Mouse (Mus musculus): Measurements from ENCODE around the gene Cdc7. TPM values are rescaled to one million over a fixed set of nuclear protein-coding genes. Genes with fewer than 3 reads are reported as not detected.
A peak's percentile ranks its signal among the peaks of the same experiment; 100 is the strongest.
"Not testable (repeated sequence)": the region's sequence is repeated elsewhere in the genome, so short reads cannot be mapped to it uniquely, and the experiment has no call there.

The Cdc7 gene
- polyA plus RNA-seq, 1 experiment from 2014 or later, result 47.5 TPM

- 92% methylated on average over 3 of the region's 3 CpGs for WGBS
Observed at GRCm38 (mm10) chr5:106966443-106966842, 2.3 kb downstream of the Cdc7 start.

DNA sequence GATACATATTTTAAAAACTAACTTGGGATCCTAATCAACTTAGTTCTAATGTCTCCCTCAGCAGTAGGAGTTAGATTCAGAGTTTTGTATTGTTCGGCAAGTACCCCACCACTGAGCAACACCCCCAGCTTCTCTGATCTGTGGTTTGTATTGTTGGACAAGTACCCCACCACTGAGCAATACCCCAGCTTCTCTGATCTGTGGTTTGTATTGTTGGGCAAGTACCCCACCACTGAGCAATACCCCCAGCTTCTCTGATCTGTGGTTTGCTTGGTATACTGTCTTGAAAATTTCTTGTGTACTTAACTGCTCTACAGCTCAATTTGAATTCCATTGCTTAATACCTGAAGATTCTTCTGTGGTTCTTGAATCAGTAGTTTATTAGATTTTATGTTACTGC, 3.5 kb downstream of the Cdc7 start:
- ATAC-seq (ENCODE audit: low FRiP score), result no peak
- H3K36me3 ChIP-seq, result peaks cover 20% of the 10 kb centered on the region
- H3K27ac ChIP-seq (replicated peaks), result no peak overlapping the region
- H3K9ac ChIP-seq (replicated peaks), result no peak overlapping the region
- no peaks in the 10 kb centered on the region for H3K27me3 ChIP-seq (replicated peaks)
- H3K4me3 ChIP-seq (replicated peaks), result no peak overlapping the region
- WGBS, result 95% methylated on average over 1 of the region's 1 CpGs
- H3K4me1 ChIP-seq, result peaks cover 13% of the 10 kb centered on the region
- no peaks in the 10 kb centered on the region for H3K9me3 ChIP-seq (replicated peaks)
- H3K4me2 ChIP-seq, result no peak overlapping the region

More at GRCm38 (mm10) chr5:106966443-106966842, 2.3 kb downstream of the Cdc7 start:
- H3K4me2 ChIP-seq, result no peak overlapping the region
- H3K9me3 ChIP-seq (replicated peaks), result no peaks in the 10 kb centered on the region
- ATAC-seq (ENCODE audit: low FRiP score), result no peak
- peaks cover 13% of the 10 kb centered on the region for H3K36me3 ChIP-seq
- no peak overlapping the region for H3K27ac ChIP-seq (replicated peaks)
- no peaks in the 10 kb centered on the region for H3K27me3 ChIP-seq (replicated peaks)
- H3K9ac ChIP-seq (replicated peaks), result no peak overlapping the region
- no peak overlapping the region for H3K4me3 ChIP-seq (replicated peaks)
- H3K4me1 ChIP-seq, result peaks cover 13% of the 10 kb centered on the region

- peaks cover 60% of the 10 kb centered on the region for H3K36me3 ChIP-seq
- H3K27me3 ChIP-seq (replicated peaks), result no peaks in the 10 kb centered on the region
- no peak for ATAC-seq (ENCODE audit: low FRiP score)
- H3K4me1 ChIP-seq, result no peaks in the 10 kb centered on the region
- H3K27ac ChIP-seq (replicated peaks), result no peak overlapping the region
- WGBS, result 91% methylated on average over 7 of the region's 7 CpGs
- H3K4me3 ChIP-seq (replicated peaks), result no peak overlapping the region
- H3K4me2 ChIP-seq, result no peak overlapping the region
- H3K9me3 ChIP-seq (replicated peaks), result no peaks in the 10 kb centered on the region
- no peak overlapping the region for H3K9ac ChIP-seq (replicated peaks)
Observed at GRCm38 (mm10) chr5:106973883-106974282, 9.8 kb downstream of the Cdc7 start.

GRCm38 (mm10) chr5:106979156-106979555, 15.0 kb downstream of the Cdc7 start:
- H3K9me3 ChIP-seq (replicated peaks), result no peaks in the 10 kb centered on the region
- H3K4me3 ChIP-seq (replicated peaks), result no peak overlapping the region
- no peaks in the 10 kb centered on the region for H3K27me3 ChIP-seq (replicated peaks)
- ATAC-seq (ENCODE audit: low FRiP score), result no peak
- peaks cover 65% of the 10 kb centered on the region for H3K36me3 ChIP-seq
- H3K4me1 ChIP-seq, result no peaks in the 10 kb centered on the region
- H3K27ac ChIP-seq (replicated peaks), result no peak overlapping the region
- no peak overlapping the region for H3K4me2 ChIP-seq
- WGBS, result 87% methylated on average over 7 of the region's 7 CpGs
- H3K9ac ChIP-seq (replicated peaks), result no peak overlapping the region

GRCm38 (mm10) chr5:106982298-106982952, 18.3 kb downstream of the Cdc7 start:
- Histone ChIP-seq H3K4me3 (replicated peaks) (no peak overlapping the region), H3K36me3 (peaks cover 41% of the 10 kb centered on the region), H3K9me3 (replicated peaks) (no peaks in the 10 kb centered on the region), H3K9ac (replicated peaks) (no peak overlapping the region), H3K27ac (replicated peaks) (no peak overlapping the region), H3K27me3 (replicated peaks) (no peaks in the 10 kb centered on the region), H3K4me1 (no peaks in the 10 kb centered on the region), H3K4me2 (no peak overlapping the region)
- WGBS, result 75% methylated on average over 7 of the region's 7 CpGs
- no peak for ATAC-seq (ENCODE audit: low FRiP score)

DNA sequence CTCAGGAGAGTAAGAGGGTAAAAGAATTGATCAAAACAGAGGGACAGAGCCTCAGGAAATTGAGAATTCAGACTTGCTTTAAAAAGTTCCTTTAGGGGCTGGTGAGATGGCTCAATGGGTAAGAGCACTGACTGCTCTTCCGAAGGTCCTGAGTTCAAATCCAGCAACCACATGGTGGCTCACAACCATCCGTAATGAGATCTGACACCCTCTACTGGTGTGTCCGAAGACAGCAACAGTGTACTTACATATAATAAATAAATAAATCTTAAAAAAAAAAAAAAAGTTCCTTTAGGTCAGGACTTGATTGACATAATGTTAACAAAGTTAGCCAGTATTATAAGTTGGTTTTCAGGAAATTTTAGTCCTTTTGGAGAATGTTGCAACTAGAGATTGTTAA, 20.8 kb downstream of the Cdc7 start:
- not testable (repeated sequence) for H3K9me3 ChIP-seq (replicated peaks); H3K27me3 ChIP-seq (replicated peaks); H3K4me1 ChIP-seq; H3K9ac ChIP-seq (replicated peaks); ATAC-seq (ENCODE audit: low FRiP score); H3K4me3 ChIP-seq (replicated peaks); H3K27ac ChIP-seq (replicated peaks); H3K4me2 ChIP-seq
- peaks cover 28% of the 10 kb centered on the region for H3K36me3 ChIP-seq
- WGBS, result 93% methylated on average over 3 of the region's 3 CpGs

DNA sequence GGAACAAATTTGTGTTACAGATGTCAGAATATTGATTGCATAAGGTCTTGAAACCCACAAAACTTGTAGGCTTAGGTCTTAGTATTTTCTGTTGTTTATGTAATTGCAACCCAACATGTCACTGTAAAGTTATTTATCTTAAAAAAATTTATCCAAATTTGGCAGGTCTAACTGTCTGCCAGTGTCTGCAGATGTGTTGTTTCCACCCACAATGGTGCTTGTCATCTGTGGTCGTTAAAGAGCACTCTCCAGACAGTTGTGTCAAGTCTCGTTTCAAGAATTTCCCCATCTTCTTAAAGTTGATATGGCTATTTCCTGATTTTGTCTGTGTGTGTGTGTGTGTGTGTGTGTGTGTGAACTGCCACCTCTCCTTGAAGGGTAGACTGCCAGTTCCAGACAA, 21.5 kb downstream of the Cdc7 start:
- Histone ChIP-seq H3K36me3 (peaks cover 23% of the 10 kb centered on the region), H3K9ac (replicated peaks) (no peak overlapping the region), H3K4me2 (no peak overlapping the region), H3K4me1 (no peaks in the 10 kb centered on the region; the same call in 1 of the 2 replicates), H3K4me3 (replicated peaks) (no peak overlapping the region), H3K9me3 (replicated peaks) (no peaks in the 10 kb centered on the region), H3K27ac (replicated peaks) (no peak overlapping the region), H3K27me3 (replicated peaks) (no peaks in the 10 kb centered on the region)
- no peak for ATAC-seq (ENCODE audit: low FRiP score)
- WGBS, result 78% methylated on average over 2 of the region's 2 CpGs

DNA sequence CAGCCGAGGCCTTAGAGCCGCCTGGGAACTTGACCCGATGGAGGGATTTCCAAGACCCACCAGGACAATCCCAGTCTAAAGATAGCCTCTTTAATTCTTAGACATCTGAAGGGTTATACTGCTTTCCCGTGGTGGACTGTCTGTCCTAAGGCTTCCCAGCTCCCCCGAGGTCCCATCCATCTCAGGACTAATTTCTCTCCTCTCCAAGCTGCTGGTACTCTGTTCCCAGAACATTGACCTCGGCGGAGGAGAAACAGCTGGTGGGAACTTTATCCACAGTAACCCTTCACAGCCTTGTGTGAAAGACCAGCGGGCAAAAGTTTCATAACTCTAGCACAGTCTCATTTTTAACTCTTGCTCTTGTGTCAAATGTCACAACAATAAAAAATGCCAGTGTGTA, 25.1 kb downstream of the Cdc7 start:
- Histone ChIP-seq H3K27me3 (replicated peaks) (no peaks in the 10 kb centered on the region; the same call in 1 of the 2 replicates), H3K4me1 (peaks cover 6% of the 10 kb centered on the region; the same call in 1 of the 2 replicates), H3K36me3 (peaks cover 6% of the 10 kb centered on the region), H3K27ac (replicated peaks) (no peak overlapping the region), H3K4me2 (no peak overlapping the region), H3K4me3 (replicated peaks) (no peak overlapping the region), H3K9me3 (replicated peaks) (no peaks in the 10 kb centered on the region), H3K9ac (replicated peaks) (no peak overlapping the region)
- 71% methylated on average over 8 of the region's 8 CpGs for WGBS
- no peak for ATAC-seq (ENCODE audit: low FRiP score)

GRCm38 (mm10) chr5:106989786-106990185, 25.7 kb downstream of the Cdc7 start:
- H3K9ac ChIP-seq (replicated peaks), result no peak overlapping the region
- H3K4me1 ChIP-seq, result peaks cover 6% of the 10 kb centered on the region; the same call in 1 of the 2 replicates
- ATAC-seq (ENCODE audit: low FRiP score), result no peak
- H3K9me3 ChIP-seq (replicated peaks), result no peaks in the 10 kb centered on the region
- H3K36me3 ChIP-seq, result peaks cover under 1% of the 10 kb centered on the region; the same call in 1 of the 2 replicates
- no peak overlapping the region for H3K4me3 ChIP-seq (replicated peaks)
- H3K4me2 ChIP-seq, result no peak overlapping the region
- H3K27me3 ChIP-seq (replicated peaks), result peaks cover under 1% of the 10 kb centered on the region; the same call in 1 of the 2 replicates
- no peak overlapping the region for H3K27ac ChIP-seq (replicated peaks)
- WGBS, result 71% methylated on average over 12 of the region's 12 CpGs

DNA sequence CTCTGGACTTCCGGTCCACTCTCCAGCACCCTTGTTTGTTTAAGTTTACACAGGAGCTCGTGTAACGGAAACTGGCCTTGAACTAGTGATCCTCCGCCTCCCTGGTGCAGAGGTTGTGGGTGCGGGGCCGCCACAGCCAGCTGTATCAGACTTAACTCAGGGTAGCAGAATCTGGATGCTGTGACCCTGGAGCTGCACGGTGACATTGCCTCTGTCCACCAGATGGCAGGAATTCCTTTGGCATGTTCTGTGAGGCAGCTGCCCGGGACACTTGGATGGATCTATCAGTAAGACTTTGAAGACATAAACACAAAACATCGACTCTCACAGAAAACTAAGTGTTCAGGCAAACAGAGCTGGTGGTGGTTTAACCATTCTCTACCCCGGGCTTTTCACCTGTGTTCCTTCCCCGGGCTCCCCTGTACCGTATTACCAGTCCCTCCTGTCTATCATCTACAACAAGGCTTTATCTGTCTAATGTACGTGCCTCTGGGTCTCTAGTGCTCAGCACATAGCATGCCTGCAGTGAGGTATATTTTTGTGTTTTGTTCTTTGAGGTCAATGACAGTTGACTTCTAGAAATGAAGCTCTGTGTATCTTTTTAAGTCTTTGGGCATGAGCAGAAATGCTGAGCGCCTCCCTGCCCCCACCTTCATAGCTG, 26.6 kb downstream of the Cdc7 start:
- ATAC-seq (ENCODE audit: low FRiP score), result peak; percentile 70
- peaks cover 6% of the 10 kb centered on the region; the same call in 1 of the 2 replicates for H3K4me1 ChIP-seq
- no peak overlapping the region for H3K4me3 ChIP-seq (replicated peaks)
- H3K27me3 ChIP-seq (replicated peaks), result peaks cover 2% of the 10 kb centered on the region; the same call in 1 of the 2 replicates
- H3K4me2 ChIP-seq, result no peak overlapping the region
- no peaks in the 10 kb centered on the region for H3K9me3 ChIP-seq (replicated peaks)
- H3K9ac ChIP-seq (replicated peaks), result no peak overlapping the region
- no peak overlapping the region for H3K27ac ChIP-seq (replicated peaks)
- no peaks in the 10 kb centered on the region for H3K36me3 ChIP-seq
- WGBS, result 47% methylated on average over 14 of the region's 14 CpGs

- WGBS, result 74% methylated on average over 8 of the region's 8 CpGs
- no peak overlapping the region for H3K4me3 ChIP-seq (replicated peaks)
- H3K4me1 ChIP-seq, result peaks cover 11% of the 10 kb centered on the region
- no peak overlapping the region for H3K9ac ChIP-seq (replicated peaks)
- no peaks in the 10 kb centered on the region for H3K9me3 ChIP-seq (replicated peaks)
- no peak for ATAC-seq (ENCODE audit: low FRiP score)
- no peak overlapping the region for H3K4me2 ChIP-seq
- H3K27ac ChIP-seq (replicated peaks), result no peak overlapping the region
- H3K36me3 ChIP-seq, result no peaks in the 10 kb centered on the region
- H3K27me3 ChIP-seq (replicated peaks), result peaks cover 2% of the 10 kb centered on the region; the same call in 1 of the 2 replicates
Observed at GRCm38 (mm10) chr5:106991300-106991929, 27.3 kb downstream of the Cdc7 start.

- Histone ChIP-seq H3K9me3 (replicated peaks) (no peaks in the 10 kb centered on the region), H3K36me3 (no peaks in the 10 kb centered on the region), H3K9ac (replicated peaks) (no peak overlapping the region), H3K4me3 (replicated peaks) (no peak overlapping the region), H3K27me3 (replicated peaks) (peaks cover 2% of the 10 kb centered on the region; the same call in 1 of the 2 replicates), H3K4me2 (no peak overlapping the region), H3K27ac (replicated peaks) (no peak overlapping the region), H3K4me1 (peaks cover 12% of the 10 kb centered on the region)
- no peak for ATAC-seq (ENCODE audit: low FRiP score)
- WGBS, result 28% methylated on average over 3 of the region's 3 CpGs
Observed at GRCm38 (mm10) chr5:106994716-106995115, 30.6 kb downstream of the Cdc7 start.

Data from neural tube, embryonic 15.5 days (tissue).